Mouse (Mus musculus) induced T-regulatory cell, adult 2 months (primary cell): ENCODE data around the gene Anks4b.

Experiments
- DNase-seq: peaks from one replicate; pipeline ENCODE4 v3.0.0-alpha.2; 2012; ENCODE audit warnings: low read depth

Gene Anks4b

GRCm38 (mm10) chr7:120188946-120189345 is 15.3 kb downstream of the Anks4b start:
- no peak for DNase-seq

- no peak for DNase-seq
These were observed 15.9 kb downstream of the Anks4b start for GRCm38 (mm10) chr7:120189369-120190149.

GRCm38 (mm10) chr7:120190150-120190665 is 16.6 kb downstream of the Anks4b start:
- DNase-seq = no peak

- DNase-seq = no peak
These were observed 18.5 kb downstream of the Anks4b start for GRCm38 (mm10) chr7:120192207-120192606.

- DNase-seq = no peak
These were observed 19.2 kb downstream of the Anks4b start for GRCm38 (mm10) chr7:120192816-120193215.

- DNase-seq = no peak
These were observed 21.5 kb downstream of the Anks4b start for GRCm38 (mm10) chr7:120195207-120195606.

GRCm38 (mm10) chr7:120201231-120201744 is 27.6 kb downstream of the Anks4b start:
- no peak for DNase-seq

GRCm38 (mm10) chr7:120201771-120202170 is 28.1 kb downstream of the Anks4b start, which contains the start of gene Crym:
TSS of gene Crym (minus strand) at chr7:120202111.
- DNase-seq = no peak

GRCm38 (mm10) chr7:120203789-120204188 is 30.1 kb downstream of the Anks4b start, which contains the start of gene Abca14:
TSS of gene Abca14 (plus strand) at chr7:120203961.
- peak; percentile 9 for DNase-seq

GRCm38 (mm10) chr7:120205989-120206388 is 32.3 kb downstream of the Anks4b start:
- DNase-seq = no peak

GRCm38 (mm10) chr7:120228541-120228940 is 54.9 kb downstream of the Anks4b start:
- DNase-seq = no peak
